Mouse (Mus musculus): Measurements from ENCODE around the gene Snap23. TPM values are rescaled to one million over a fixed set of nuclear protein-coding genes. Genes with fewer than 3 reads are reported as not detected.

Snap23 gene
- 31.7 TPM for polyA plus RNA-seq (2014; fragmentation: Illumina TruSeq; extraction: RNeasy Lipid Tissue Mini Kit (QIAGEN cat#74804); ENCODE audit: insufficient read depth, low read depth, low replicate concordance)

GRCm38 (mm10) chr2:120566886-120567797, at the start of gene Snap23:
TSS of gene Snap23 (plus strand) at chr2:120567671.

GRCm38 (mm10) chr2:120563235-120563990, 4.1 kb upstream of the Snap23 start, which contains the start of gene Zfp106:
TSS of gene Zfp106 (minus strand) at chr2:120563843.

GRCm38 (mm10) chr2:120608830-120609723, 41.6 kb downstream of the Snap23 start, which contains the start of the genes Haus2 and Lrrc57:
TSS of gene Haus2 (plus strand) at chr2:120609383.
TSS of gene Lrrc57 (minus strand) at chr2:120609520.

GRCm38 (mm10) chr2:120628886-120629735, 61.6 kb downstream of the Snap23 start, which contains the start of gene Stard9:
TSS of gene Stard9 (plus strand) at chr2:120629121.

Other genes starting within 250 kb of the Snap23 start
- 12.2 TPM for gene Vps39, start 214.5 kb upstream of the Snap23 start, polyA plus RNA-seq (2014; fragmentation: Illumina TruSeq; extraction: RNeasy Lipid Tissue Mini Kit (QIAGEN cat#74804); ENCODE audit: insufficient read depth, low read depth, low replicate concordance)
- gene Ganc, start 163.8 kb upstream of the Snap23 start, polyA plus RNA-seq (2014; fragmentation: Illumina TruSeq; extraction: RNeasy Lipid Tissue Mini Kit (QIAGEN cat#74804); ENCODE audit: insufficient read depth, low read depth, low replicate concordance): 5.6 TPM
- 20.3 TPM for gene Tmem87a, start 163.6 kb upstream of the Snap23 start, polyA plus RNA-seq (2014; fragmentation: Illumina TruSeq; extraction: RNeasy Lipid Tissue Mini Kit (QIAGEN cat#74804); ENCODE audit: insufficient read depth, low read depth, low replicate concordance)
- 0.68 TPM for gene Capn3, start 111.7 kb upstream of the Snap23 start, polyA plus RNA-seq (2014; fragmentation: Illumina TruSeq; extraction: RNeasy Lipid Tissue Mini Kit (QIAGEN cat#74804); ENCODE audit: insufficient read depth, low read depth, low replicate concordance)
- gene Zfp106, start 3.8 kb upstream of the Snap23 start, polyA plus RNA-seq (2014; fragmentation: Illumina TruSeq; extraction: RNeasy Lipid Tissue Mini Kit (QIAGEN cat#74804); ENCODE audit: insufficient read depth, low read depth, low replicate concordance): 18.7 TPM
- 8.7 TPM for gene Haus2, start 41.7 kb downstream of the Snap23 start, polyA plus RNA-seq (2014; fragmentation: Illumina TruSeq; extraction: RNeasy Lipid Tissue Mini Kit (QIAGEN cat#74804); ENCODE audit: insufficient read depth, low read depth, low replicate concordance)
- gene Lrrc57, start 41.8 kb downstream of the Snap23 start, polyA plus RNA-seq (2014; fragmentation: Illumina TruSeq; extraction: RNeasy Lipid Tissue Mini Kit (QIAGEN cat#74804); ENCODE audit: insufficient read depth, low read depth, low replicate concordance): 19.1 TPM
- gene Stard9, start 61.5 kb downstream of the Snap23 start, polyA plus RNA-seq (2014; fragmentation: Illumina TruSeq; extraction: RNeasy Lipid Tissue Mini Kit (QIAGEN cat#74804); ENCODE audit: insufficient read depth, low read depth, low replicate concordance): 18.7 TPM

Data from lung, adult 10 weeks (tissue).